Comparison of ENCODE assay signal across 1 mouse cellular context in the genomic region with DNA sequence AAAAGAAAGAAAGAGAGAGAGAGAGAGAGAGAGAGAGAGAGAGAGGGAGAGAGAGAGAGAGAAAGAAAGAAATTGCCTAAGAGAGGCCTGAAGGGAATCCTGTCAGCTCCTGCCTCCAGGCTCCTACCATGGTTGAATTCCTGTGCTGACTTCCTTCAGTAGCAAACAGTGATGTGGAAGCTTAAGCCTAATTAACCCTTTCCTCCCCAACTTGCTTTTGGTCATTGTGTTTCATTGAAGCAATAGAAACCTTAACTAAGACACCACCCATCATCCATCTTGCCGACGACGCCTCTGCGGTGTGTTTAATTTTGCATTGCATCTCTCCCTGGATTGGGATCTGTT.
A peak's percentile ranks its signal among the peaks of the same experiment; 100 is the strongest.
TF ChIP-seq lines count a peak whose summit lies in the region.

No protein-coding gene starts in this region.

TF ChIP-seq in MEL, 35 proteins besides CTCF, POLR2A, EP300 and RAD21:
- TF ChIP-seq NELFE (IDR thresholded peaks at IDR 0.05; ENCODE audit: low read depth, low read length) = no peak
- peak; percentile 19; the same call in 1 of the 2 replicates for TF ChIP-seq SIN3A (IDR thresholded peaks at IDR 0.05; ENCODE audit: low read length)
